Mouse (Mus musculus) hindbrain, embryonic 14.5 days (tissue): ENCODE measurements around the gene Fubp1. TPM values are rescaled to one million over a fixed set of nuclear protein-coding genes. Genes with fewer than 3 reads are reported as not detected.

Source experiments
- ATAC-seq: fragments of 200-750 bp; cut with Nextera tagmentation; 2 replicates; pipeline ENCODE4 v1.8.0; 2017; ENCODE audit warnings: moderate number of reproducible peaks, mild to moderate bottlenecking, moderate TSS enrichment, moderate library complexity; ENCODE audit not compliant: low FRiP score
- DNase-seq: peaks from one replicate; pipeline ENCODE4 v3.0.0-alpha.2; 2015; ENCODE audit warnings: low spot score
- H3K27ac ChIP-seq: fragments of 300-500 bp; sonication (generic); 2 replicates; pipeline ENCODE4 v1.5.1; 2014; ENCODE audit warnings: mild to moderate bottlenecking, moderate library complexity
- H3K27me3 ChIP-seq: fragments of 300-500 bp; sonication (generic); 2 replicates; pipeline ENCODE4 v1.6.1; 2014; ENCODE audit warnings: mild to moderate bottlenecking, low read length, mixed read lengths; ENCODE audit not compliant: control insufficient read depth, insufficient read depth
- H3K36me3 ChIP-seq: fragments of 300-500 bp; sonication (generic); replicated peaks from 2 replicates; pipeline ENCODE4 v1.6.1; 2014; ENCODE audit not compliant: control insufficient read depth, insufficient read depth
- H3K4me1 ChIP-seq: fragments of 300-500 bp; sonication (generic); replicated peaks from 2 replicates; pipeline ENCODE4 v1.6.1; 2014; ENCODE audit warnings: antibody characterized with exemption, low read length, mixed read lengths; ENCODE audit not compliant: control insufficient read depth, insufficient read depth
- H3K4me2 ChIP-seq: fragments of 300-500 bp; sonication (generic); replicated peaks from 2 replicates; pipeline ENCODE4 v1.6.1; 2014; ENCODE audit warnings: mild to moderate bottlenecking, moderate library complexity
- H3K4me3 ChIP-seq: fragments of 300-500 bp; sonication (generic); replicated peaks from 2 replicates; pipeline ENCODE4 v1.5.1; 2014; ENCODE audit warnings: mild to moderate bottlenecking, low read length
- H3K9ac ChIP-seq: fragments of 300-500 bp; sonication (generic); 2 replicates; pipeline ENCODE4 v1.6.1; 2014
- H3K9me3 ChIP-seq: fragments of 300-500 bp; sonication (generic); 2 replicates; pipeline ENCODE4 v1.6.1; 2016; ENCODE audit warnings: low read length; ENCODE audit not compliant: control insufficient read depth
- WGBS: fragments of 180-500 bp; shearing (Covaris S2); extraction: QIAGEN DNeasy Blood & Tissue Kit; methylation state at CpG from one replicate; pipeline ENCODE4 v1.1.7; 2014; 5-methylcytosine and 5-hydroxymethylcytosine counted together
- polyA plus RNA-seq: library from polyadenylated mRNA; unstranded; fragments of >200 nt; fragmentation: Nextera tagmentation; extraction: Ambion mirVana; gene quantifications from 2 replicates; pipeline ENCODE4 v1.2.1, GENCODE M21; 2014

The Fubp1 gene
- polyA plus RNA-seq, 1 experiment from 2014 or later = 208 TPM

- Histone ChIP-seq H3K4me3 (no peak overlapping the region), H3K36me3 (no peaks in the 10 kb centered on the region), H3K27me3 (no peaks in the 10 kb centered on the region), H3K4me1 (peaks cover 18% of the 10 kb centered on the region; the same call in 1 of the 2 replicates), H3K9me3 (no peaks in the 10 kb centered on the region), H3K27ac (no peak overlapping the region), H3K9ac (no peak overlapping the region), H3K4me2 (no peak overlapping the region)
- no peak for DNase-seq
- ATAC-seq = no peak
- 42% methylated on average over 1 of the region's 1 CpGs for WGBS
Measured at GRCm38 (mm10) chr3:152170407-152170806, 39.8 kb upstream of the Fubp1 start.

- H3K9me3 ChIP-seq = no peaks in the 10 kb centered on the region
- no peaks in the 10 kb centered on the region for H3K27me3 ChIP-seq
- no peak for ATAC-seq
- no peak overlapping the region for H3K27ac ChIP-seq
- H3K4me3 ChIP-seq = no peak overlapping the region
- no peaks in the 10 kb centered on the region for H3K36me3 ChIP-seq
- H3K9ac ChIP-seq = no peak overlapping the region
- H3K4me1 ChIP-seq = peaks cover 12% of the 10 kb centered on the region; the same call in 1 of the 2 replicates
- no peak overlapping the region for H3K4me2 ChIP-seq
- DNase-seq = no peak
- WGBS = 73% methylated on average over 2 of the region's 2 CpGs
Measured at GRCm38 (mm10) chr3:152171236-152171635, 39.0 kb upstream of the Fubp1 start.

GRCm38 (mm10) chr3:152171862-152172261 lies 38.4 kb upstream of the Fubp1 start:
- Histone ChIP-seq H3K36me3 (no peaks in the 10 kb centered on the region), H3K27me3 (no peaks in the 10 kb centered on the region), H3K9ac (no peak overlapping the region), H3K9me3 (no peaks in the 10 kb centered on the region), H3K4me1 (peaks cover 7% of the 10 kb centered on the region; the same call in 1 of the 2 replicates), H3K4me2 (no peak overlapping the region), H3K4me3 (no peak overlapping the region), H3K27ac (no peak overlapping the region)
- 78% methylated on average over 7 of the region's 7 CpGs for whole genome bisulfite sequencing
- DNase-seq (no peak), ATAC-seq (0 out of 2 replicates have a peak, but pooled peaks have one; percentile 7)

GRCm38 (mm10) chr3:152172322-152172935 lies 37.8 kb upstream of the Fubp1 start:
- no peak for ATAC-seq
- 0 out of 2 replicates have a peak, but pooled peaks cover under 1% of the 10 kb centered on the region for H3K4me1 ChIP-seq
- WGBS = 90% methylated on average over 7 of the region's 7 CpGs

GRCm38 (mm10) chr3:152178816-152179215 lies 31.4 kb upstream of the Fubp1 start:
- ATAC-seq = no peak
- H3K4me1 ChIP-seq = no peaks in the 10 kb centered on the region
- no peak overlapping the region for H3K4me2 ChIP-seq
- no peak overlapping the region for H3K9ac ChIP-seq
- H3K27ac ChIP-seq = no peak overlapping the region
- H3K9me3 ChIP-seq = no peaks in the 10 kb centered on the region
- no peak overlapping the region for H3K4me3 ChIP-seq
- H3K36me3 ChIP-seq = peaks cover 10% of the 10 kb centered on the region; the same call in 1 of the 2 replicates
- WGBS = 96% methylated on average over 4 of the region's 4 CpGs
- no peak for DNase-seq
- H3K27me3 ChIP-seq = no peaks in the 10 kb centered on the region

More at GRCm38 (mm10) chr3:152172322-152172935, 37.8 kb upstream of the Fubp1 start:
- Histone ChIP-seq H3K27ac (no peak overlapping the region), H3K4me2 (no peak overlapping the region), H3K9ac (no peak overlapping the region), H3K4me3 (no peak overlapping the region), H3K9me3 (no peaks in the 10 kb centered on the region), H3K36me3 (no peaks in the 10 kb centered on the region), H3K27me3 (no peaks in the 10 kb centered on the region)
- DNase-seq = no peak

- Histone ChIP-seq H3K4me3 (no peak overlapping the region), H3K9ac (no peak overlapping the region), H3K27me3 (no peaks in the 10 kb centered on the region), H3K4me2 (no peak overlapping the region), H3K36me3 (peaks cover 13% of the 10 kb centered on the region; the same call in 1 of the 2 replicates), H3K9me3 (no peaks in the 10 kb centered on the region), H3K4me1 (no peaks in the 10 kb centered on the region), H3K27ac (no peak overlapping the region)
- WGBS = 64% methylated on average over 1 of the region's 1 CpGs
- ATAC-seq = no peak
- DNase-seq = no peak
Measured at GRCm38 (mm10) chr3:152179285-152179684, 30.9 kb upstream of the Fubp1 start.

- Histone ChIP-seq H3K4me2 (no peak overlapping the region), H3K4me3 (no peak overlapping the region), H3K9me3 (no peaks in the 10 kb centered on the region), H3K27me3 (no peaks in the 10 kb centered on the region), H3K36me3 (peaks cover 26% of the 10 kb centered on the region), H3K9ac (no peak overlapping the region), H3K27ac (no peak overlapping the region), H3K4me1 (no peaks in the 10 kb centered on the region)
- ATAC-seq (no peak), DNase-seq (no peak)
- WGBS = 92% methylated on average over 4 of the region's 4 CpGs
Measured at GRCm38 (mm10) chr3:152180624-152181023, 29.6 kb upstream of the Fubp1 start.

GRCm38 (mm10) chr3:152183522-152183921 lies 26.7 kb upstream of the Fubp1 start:
- H3K27me3 ChIP-seq = no peaks in the 10 kb centered on the region
- no peaks in the 10 kb centered on the region for H3K9me3 ChIP-seq
- no peaks in the 10 kb centered on the region for H3K4me1 ChIP-seq
- ATAC-seq (no peak), DNase-seq (no peak)
- no peak overlapping the region for H3K27ac ChIP-seq
- no peak overlapping the region for H3K9ac ChIP-seq
- H3K4me3 ChIP-seq = no peak overlapping the region
- H3K36me3 ChIP-seq = peaks cover 33% of the 10 kb centered on the region
- 54% methylated on average over 9 of the region's 9 CpGs for WGBS
- H3K4me2 ChIP-seq = no peak overlapping the region

- WGBS = 87% methylated on average over 6 of the region's 6 CpGs
- Histone ChIP-seq H3K9ac (no peak overlapping the region), H3K27me3 (no peaks in the 10 kb centered on the region), H3K9me3 (no peaks in the 10 kb centered on the region), H3K4me2 (no peak overlapping the region), H3K4me3 (no peak overlapping the region), H3K4me1 (peaks cover 9% of the 10 kb centered on the region), H3K27ac (no peak overlapping the region), H3K36me3 (peaks cover 33% of the 10 kb centered on the region)
- DNase-seq (no peak), ATAC-seq (no peak)
Measured at GRCm38 (mm10) chr3:152186106-152186505, 24.1 kb upstream of the Fubp1 start.
